Mouse (Mus musculus) heart, embryonic 15.5 days (tissue): ENCODE data around the gene Tspear. TPM values are rescaled to one million over a fixed set of nuclear protein-coding genes. Genes with fewer than 3 reads are reported as not detected.
"Not testable (repeated sequence)": the region's sequence is repeated elsewhere in the genome, so short reads cannot be mapped to it uniquely, and the experiment has no call there.

Source experiments
- ATAC-seq: fragments of 200-750 bp; cut with Nextera tagmentation; replicated peaks from 2 replicates; pipeline ENCODE4 v1.8.0; 2017; ENCODE audit warnings: low read depth, moderate TSS enrichment; ENCODE audit not compliant: insufficient number of reproducible peaks, insufficient read depth, low FRiP score
- H3K27ac ChIP-seq: fragments of 300-500 bp; sonication (generic); 2 replicates; pipeline ENCODE4 v1.5.1; 2015; ENCODE audit warnings: mild to moderate bottlenecking, inconsistent platforms
- H3K27me3 ChIP-seq: fragments of 300-500 bp; sonication (generic); 2 replicates; pipeline ENCODE4 v1.6.1; 2015; ENCODE audit warnings: inconsistent platforms
- H3K36me3 ChIP-seq: fragments of 300-500 bp; sonication (generic); 2 replicates; pipeline ENCODE4 v1.6.1; 2015; ENCODE audit warnings: mild to moderate bottlenecking, inconsistent platforms
- H3K4me1 ChIP-seq: fragments of 300-500 bp; sonication (generic); replicated peaks from 2 replicates; pipeline ENCODE4 v1.6.1; 2015; ENCODE audit warnings: inconsistent platforms
- H3K4me2 ChIP-seq: fragments of 300-500 bp; sonication (generic); 2 replicates; pipeline ENCODE4 v1.6.1; 2015; ENCODE audit warnings: inconsistent platforms, mild to moderate bottlenecking, moderate library complexity
- H3K4me3 ChIP-seq: fragments of 300-500 bp; sonication (generic); 2 replicates; pipeline ENCODE4 v1.5.1; 2015; ENCODE audit warnings: mild to moderate bottlenecking, inconsistent platforms
- H3K9ac ChIP-seq: fragments of 300-500 bp; sonication (generic); 2 replicates; pipeline ENCODE4 v1.6.1; 2015; ENCODE audit warnings: mild to moderate bottlenecking, inconsistent platforms
- H3K9me3 ChIP-seq: fragments of 300-500 bp; sonication (generic); replicated peaks from 2 replicates; pipeline ENCODE4 v1.6.1; 2016; ENCODE audit warnings: inconsistent platforms
- WGBS: fragments of 180-500 bp; shearing (Covaris S2); methylation state at CpG from one replicate; pipeline ENCODE4 v1.1.7; 2015; ENCODE audit warnings: mixed read lengths; 5-methylcytosine and 5-hydroxymethylcytosine counted together
- polyA plus RNA-seq: library from polyadenylated mRNA; unstranded; fragments of >200 nt; fragmentation: Nextera tagmentation; extraction: Ambion mirVana; gene quantifications from 2 replicates; pipeline ENCODE4 v1.2.1, GENCODE M21; 2015

Gene Tspear
- polyA plus RNA-seq, 1 experiment from 2014 or later: not detected

- ATAC-seq: no peak
- Histone ChIP-seq H3K4me3 (no peak overlapping the region), H3K4me2 (no peak overlapping the region), H3K36me3 (no peaks in the 10 kb centered on the region), H3K27ac (peak overlapping the region; percentile 37; the same call in 1 of the 2 replicates), H3K9ac (no peak overlapping the region), H3K4me1 (peaks cover 13% of the 10 kb centered on the region), H3K27me3 (no peaks in the 10 kb centered on the region), H3K9me3 (no peaks in the 10 kb centered on the region)
- 2% methylated on average over 3 of the region's 3 CpGs for WGBS
These were observed 111.3 kb downstream of the Tspear start for GRCm38 (mm10) chr10:77797677-77798076.

- WGBS: 28% methylated on average over 3 of the region's 3 CpGs
- H3K4me3 ChIP-seq, H3K9ac ChIP-seq, H3K9me3 ChIP-seq, ATAC-seq, H3K27me3 ChIP-seq, H3K36me3 ChIP-seq, H3K4me2 ChIP-seq: not testable (repeated sequence)
- H3K4me1 ChIP-seq: peaks cover 13% of the 10 kb centered on the region
- peak overlapping the region; percentile 37; the same call in 1 of the 2 replicates for H3K27ac ChIP-seq
These were observed 112.0 kb downstream of the Tspear start for GRCm38 (mm10) chr10:77798164-77798920.

- peak within 1 kb of the TSS; percentile 37; the same call in 1 of the 2 replicates for H3K27ac ChIP-seq
- H3K4me1 ChIP-seq: peaks cover 13% of the 10 kb centered on the region
- H3K9ac ChIP-seq: no peak within 1 kb of the TSS
- H3K36me3 ChIP-seq: no peaks in the 10 kb centered on the region
- WGBS: 57% methylated on average over 8 of the region's 8 CpGs
- no peak within 1 kb of the TSS for H3K4me2 ChIP-seq
- no peak for ATAC-seq
- no peaks in the 10 kb centered on the region for H3K27me3 ChIP-seq
- H3K9me3 ChIP-seq: no peaks in the 10 kb centered on the region
- no peak within 1 kb of the TSS for H3K4me3 ChIP-seq
These were observed 112.6 kb downstream of the Tspear start, which contains the start of gene Gm19668 for GRCm38 (mm10) chr10:77798921-77799508. TSS of gene Gm19668 (minus strand) at chr10:77799133.

GRCm38 (mm10) chr10:77804095-77804494, 117.7 kb downstream of the Tspear start:
- Histone ChIP-seq H3K27ac (no peak overlapping the region), H3K4me2 (no peak overlapping the region), H3K9ac (no peak overlapping the region), H3K4me3 (no peak overlapping the region), H3K9me3 (no peaks in the 10 kb centered on the region), H3K36me3 (no peaks in the 10 kb centered on the region), H3K4me1 (no peaks in the 10 kb centered on the region; the same call in 1 of the 2 replicates), H3K27me3 (no peaks in the 10 kb centered on the region)
- no peak for ATAC-seq
- whole genome bisulfite sequencing: 62% methylated on average over 3 of the region's 3 CpGs

- H3K4me3 ChIP-seq: no peak within 1 kb of the TSS
- H3K27ac ChIP-seq: no peak within 1 kb of the TSS
- no peaks in the 10 kb centered on the region for H3K36me3 ChIP-seq
- 63% methylated on average over 5 of the region's 5 CpGs for WGBS
- H3K4me2 ChIP-seq: no peak within 1 kb of the TSS
- no peaks in the 10 kb centered on the region for H3K4me1 ChIP-seq
- no peak within 1 kb of the TSS for H3K9ac ChIP-seq
- H3K9me3 ChIP-seq: no peaks in the 10 kb centered on the region
- H3K27me3 ChIP-seq: no peaks in the 10 kb centered on the region
- ATAC-seq: no peak
These were observed 125.4 kb downstream of the Tspear start, which contains the start of gene Gm9507 for GRCm38 (mm10) chr10:77811743-77812142. TSS of gene Gm9507 (minus strand) at chr10:77811843.

GRCm38 (mm10) chr10:77814382-77814781, 128.0 kb downstream of the Tspear start, which contains the start of gene Gm2696:
TSS of gene Gm2696 (plus strand) at chr10:77814682.
- no peaks in the 10 kb centered on the region for H3K4me1 ChIP-seq
- H3K27ac ChIP-seq: no peak within 1 kb of the TSS
- H3K4me2 ChIP-seq: no peak within 1 kb of the TSS
- no peaks in the 10 kb centered on the region for H3K9me3 ChIP-seq
- H3K9ac ChIP-seq: no peak within 1 kb of the TSS
- no peak within 1 kb of the TSS for H3K4me3 ChIP-seq
- no peaks in the 10 kb centered on the region for H3K27me3 ChIP-seq
- no peaks in the 10 kb centered on the region for H3K36me3 ChIP-seq
- ATAC-seq: no peak
- 29% methylated on average over 4 of the region's 4 CpGs for WGBS

- Histone ChIP-seq H3K36me3 (no peaks in the 10 kb centered on the region), H3K9ac (no peak overlapping the region), H3K4me3 (no peak overlapping the region), H3K4me2 (no peak overlapping the region), H3K9me3 (no peaks in the 10 kb centered on the region), H3K4me1 (no peaks in the 10 kb centered on the region), H3K27me3 (no peaks in the 10 kb centered on the region), H3K27ac (no peak overlapping the region)
- 22% methylated on average over 5 of the region's 5 CpGs for WGBS
- ATAC-seq: no peak
These were observed 129.1 kb downstream of the Tspear start for GRCm38 (mm10) chr10:77815514-77815913.

GRCm38 (mm10) chr10:77818523-77818922, 132.2 kb downstream of the Tspear start:
- Histone ChIP-seq H3K9ac (no peak overlapping the region), H3K9me3 (no peaks in the 10 kb centered on the region), H3K4me2 (no peak overlapping the region), H3K27me3 (no peaks in the 10 kb centered on the region), H3K27ac (no peak overlapping the region), H3K4me3 (no peak overlapping the region), H3K36me3 (no peaks in the 10 kb centered on the region), H3K4me1 (no peaks in the 10 kb centered on the region)
- WGBS: 94% methylated on average over 4 of the region's 4 CpGs
- 0 out of 2 replicates have a peak, but pooled peaks have one; percentile 55 for ATAC-seq

GRCm38 (mm10) chr10:77819203-77819602, 132.8 kb downstream of the Tspear start:
- Histone ChIP-seq H3K4me3 (no peak overlapping the region), H3K9ac (no peak overlapping the region), H3K4me2 (no peak overlapping the region), H3K36me3 (no peaks in the 10 kb centered on the region), H3K9me3 (no peaks in the 10 kb centered on the region), H3K27ac (no peak overlapping the region), H3K27me3 (no peaks in the 10 kb centered on the region), H3K4me1 (no peaks in the 10 kb centered on the region)
- WGBS: 39% methylated on average over 4 of the region's 4 CpGs
- ATAC-seq: no peak

- Histone ChIP-seq H3K9me3 (no peaks in the 10 kb centered on the region), H3K4me3 (no peak within 1 kb of the TSS), H3K36me3 (no peaks in the 10 kb centered on the region), H3K27me3 (no peaks in the 10 kb centered on the region), H3K4me2 (no peak within 1 kb of the TSS), H3K4me1 (no peaks in the 10 kb centered on the region), H3K9ac (no peak within 1 kb of the TSS), H3K27ac (no peak within 1 kb of the TSS)
- no peak for ATAC-seq
- WGBS: 63% methylated on average over 6 of the region's 6 CpGs
These were observed 140.6 kb downstream of the Tspear start, which contains the start of gene Krtap10-4 for GRCm38 (mm10) chr10:77826951-77827350. TSS of gene Krtap10-4 (minus strand) at chr10:77827095.

GRCm38 (mm10) chr10:77835647-77836046, 149.3 kb downstream of the Tspear start, which contains the start of gene Krtap10-10:
TSS of gene Krtap10-10 (plus strand) at chr10:77835947.
- no peaks in the 10 kb centered on the region for H3K27me3 ChIP-seq
- no peak within 1 kb of the TSS for H3K4me3 ChIP-seq
- H3K27ac ChIP-seq: no peak within 1 kb of the TSS
- no peak within 1 kb of the TSS for H3K9ac ChIP-seq
- no peaks in the 10 kb centered on the region for H3K36me3 ChIP-seq
- ATAC-seq: no peak
- H3K4me2 ChIP-seq: no peak within 1 kb of the TSS
- no peaks in the 10 kb centered on the region for H3K4me1 ChIP-seq
- H3K9me3 ChIP-seq: no peaks in the 10 kb centered on the region
- WGBS: 70% methylated on average over 9 of the region's 9 CpGs
